Mouse (Mus musculus): ENCODE data around the gene Clca3a1.

- no peak for TF ChIP-seq POLR2A (IDR thresholded peaks at IDR 0.05; ENCODE audit: insufficient read depth, low read length)
- TF ChIP-seq CTCF (IDR thresholded peaks at IDR 0.05; ENCODE audit: low read depth, low read length), result no peak
- no peak for TF ChIP-seq EP300 (IDR thresholded peaks at IDR 0.05; ENCODE audit: insufficient read depth, low read depth, low read length)
Measured at GRCm38 (mm10) chr3:144681542-144681941, 79.2 kb downstream of the Clca3a1 start.
